Mouse (Mus musculus) E14TG2a.4 (cell line): ENCODE data around the gene Samd1.
"Not testable (repeated sequence)": the region's sequence is repeated elsewhere in the genome, so short reads cannot be mapped to it uniquely, and the experiment has no call there.

ENCODE experiments used
- H3K27me3 ChIP-seq: 2 replicates; pipeline ENCODE4 v1.6.1; 2014; ENCODE audit warnings: low read length, control low read depth; ENCODE audit not compliant: insufficient read depth
- H3K36me3 ChIP-seq: 2 replicates; pipeline ENCODE4 v1.6.1; 2014; ENCODE audit warnings: low read length, control low read depth; ENCODE audit not compliant: insufficient read depth
- H3K4me1 ChIP-seq: replicated peaks from 2 replicates; pipeline ENCODE4 v1.6.1; 2014; ENCODE audit warnings: low read depth, low read length, control low read depth
- H3K4me3 ChIP-seq: replicated peaks from 2 replicates; pipeline ENCODE4 v1.5.1; 2014; ENCODE audit warnings: mild to moderate bottlenecking, low read length
- H3K9me3 ChIP-seq: 2 replicates; pipeline ENCODE4 v1.6.1; 2014; ENCODE audit warnings: low read length, control low read depth
- CTCF ChIP-seq: conservative IDR thresholded peaks from 2 replicates; pipeline ENCODE4 v1.5.1; 2014; ENCODE audit warnings: low read length
- NANOG ChIP-seq: IDR thresholded peaks from 2 replicates; pipeline ENCODE4 v1.6.1; 2014; ENCODE audit warnings: borderline replicate concordance, low read length, mixed read lengths
- POU5F1 ChIP-seq: IDR thresholded peaks from 2 replicates; pipeline ENCODE4 v1.6.1; 2014; ENCODE audit warnings: low read length, borderline replicate concordance

Samd1 gene

GRCm38 (mm10) chr8:83980250-83980649 lies 17.2 kb upstream of the Samd1 start:
- Histone ChIP-seq H3K4me1 (peaks cover 17% of the 10 kb centered on the region), H3K9me3 (no peaks in the 10 kb centered on the region), H3K4me3 (no peak overlapping the region), H3K36me3 (peaks cover 51% of the 10 kb centered on the region), H3K27me3 (no peaks in the 10 kb centered on the region)
- TF ChIP-seq CTCF = no peak
- TF ChIP-seq POU5F1 = no peak
- no peak for TF ChIP-seq NANOG

- no peak for TF ChIP-seq POU5F1
- H3K36me3 ChIP-seq = peaks cover 54% of the 10 kb centered on the region
- no peaks in the 10 kb centered on the region for H3K27me3 ChIP-seq
Measured at GRCm38 (mm10) chr8:83980845-83981244, 16.6 kb upstream of the Samd1 start.

GRCm38 (mm10) chr8:83981533-83981932 lies 15.9 kb upstream of the Samd1 start:
- Histone ChIP-seq H3K9me3 (no peaks in the 10 kb centered on the region), H3K4me1 (peaks cover 17% of the 10 kb centered on the region), H3K27me3 (no peaks in the 10 kb centered on the region), H3K36me3 (peaks cover 61% of the 10 kb centered on the region), H3K4me3 (no peak overlapping the region)
- TF ChIP-seq CTCF = no peak

More at GRCm38 (mm10) chr8:83980845-83981244, 16.6 kb upstream of the Samd1 start:
- Histone ChIP-seq H3K4me3 (no peak overlapping the region), H3K9me3 (no peaks in the 10 kb centered on the region), H3K4me1 (peaks cover 17% of the 10 kb centered on the region)

DNA sequence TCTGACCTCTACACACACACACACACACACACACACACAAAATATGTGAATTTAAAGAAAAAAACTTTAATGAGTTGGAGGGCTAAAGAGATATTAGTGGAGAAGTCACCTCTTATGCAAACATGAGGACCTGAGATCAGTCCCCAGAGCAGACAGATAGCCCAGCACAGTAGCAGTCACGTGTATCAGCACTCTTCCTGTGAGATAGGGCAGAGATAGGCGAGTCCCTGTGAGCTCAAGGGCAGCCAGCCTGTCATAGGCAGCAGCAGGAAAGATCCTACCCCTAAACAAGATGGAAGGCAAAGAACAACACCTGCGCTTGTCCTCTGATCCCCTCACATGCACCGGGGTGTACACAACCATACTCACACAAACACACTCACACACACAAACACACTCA lies 15.0 kb upstream of the Samd1 start:
- Histone ChIP-seq H3K27me3 (no peaks in the 10 kb centered on the region), H3K9me3 (no peaks in the 10 kb centered on the region), H3K36me3 (peaks cover 68% of the 10 kb centered on the region), H3K4me1 (peaks cover 10% of the 10 kb centered on the region), H3K4me3 (no peak overlapping the region)
- TF ChIP-seq NANOG (no peak), CTCF (no peak), POU5F1 (no peak)

DNA sequence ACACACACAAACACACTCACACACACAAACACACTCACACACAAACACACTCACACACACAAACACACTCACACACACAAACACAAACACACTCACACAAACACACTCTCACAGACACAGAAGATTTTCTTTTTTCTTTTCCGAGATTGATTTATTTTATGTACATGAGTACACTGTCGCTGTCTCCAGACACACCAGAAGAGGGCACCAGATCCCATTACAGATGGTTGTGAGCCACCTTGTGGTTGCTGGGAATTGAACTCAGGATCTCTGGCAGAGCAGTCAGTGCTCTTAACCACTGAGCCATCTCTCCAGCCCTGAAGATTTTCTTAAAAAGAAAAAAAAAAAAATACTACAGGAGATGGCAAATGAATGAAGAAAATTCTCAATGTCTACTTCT lies 14.2 kb upstream of the Samd1 start:
- peaks cover 76% of the 10 kb centered on the region for H3K36me3 ChIP-seq
- peak; percentile 20 for TF ChIP-seq CTCF
- not testable (repeated sequence) for H3K4me3 ChIP-seq, H3K9me3 ChIP-seq, H3K27me3 ChIP-seq, H3K4me1 ChIP-seq

DNA sequence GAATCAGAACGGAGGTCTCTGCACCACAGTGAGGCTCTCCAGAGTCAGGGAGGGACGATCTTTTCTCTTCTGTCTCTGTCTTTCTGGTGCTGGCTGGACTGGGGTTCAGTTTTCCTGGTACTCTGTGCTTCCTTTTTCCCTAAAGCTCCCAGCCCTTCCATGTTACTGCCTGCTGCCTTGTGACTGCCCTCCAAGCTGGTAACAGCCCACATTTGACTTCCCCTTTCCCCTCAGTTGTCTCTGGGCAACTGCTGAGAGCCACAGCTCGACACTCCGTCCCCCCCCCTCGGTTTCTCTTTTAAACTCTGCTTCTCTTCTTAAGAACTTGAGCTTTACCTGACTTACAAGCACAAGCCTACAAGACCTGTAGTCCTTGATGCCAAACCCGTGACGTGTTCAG lies 8.2 kb upstream of the Samd1 start:
- peaks cover 18% of the 10 kb centered on the region for H3K4me1 ChIP-seq
- no peaks in the 10 kb centered on the region for H3K9me3 ChIP-seq
- H3K27me3 ChIP-seq = 0 out of 2 replicates have a peak, but pooled peaks cover under 1% of the 10 kb centered on the region
- TF ChIP-seq POU5F1 (no peak), CTCF (no peak), NANOG (no peak)
- H3K36me3 ChIP-seq = peaks cover 71% of the 10 kb centered on the region
- H3K4me3 ChIP-seq = no peak overlapping the region

DNA sequence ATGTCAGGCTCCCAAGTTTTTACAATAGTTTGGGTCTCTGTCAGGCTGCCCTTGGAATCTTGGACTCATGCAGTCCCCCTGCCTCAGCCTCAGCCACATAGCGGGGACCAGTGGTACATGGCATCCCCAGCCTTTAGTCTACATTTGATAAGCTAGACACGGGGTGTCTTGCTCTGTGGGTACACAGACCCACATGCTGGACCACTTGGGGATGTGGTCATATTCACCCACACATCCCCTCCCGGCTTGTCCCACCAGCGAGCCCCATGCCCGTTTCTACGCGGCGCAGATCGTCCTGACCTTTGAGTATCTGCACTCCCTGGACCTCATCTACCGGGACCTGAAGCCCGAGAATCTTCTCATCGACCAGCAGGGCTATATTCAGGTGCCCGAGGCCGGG lies 7.3 kb upstream of the Samd1 start:
- H3K4me1 ChIP-seq = peaks cover 18% of the 10 kb centered on the region
- H3K9me3 ChIP-seq = no peaks in the 10 kb centered on the region
- H3K27me3 ChIP-seq = peaks cover 6% of the 10 kb centered on the region
- peaks cover 71% of the 10 kb centered on the region for H3K36me3 ChIP-seq
- no peak overlapping the region for H3K4me3 ChIP-seq
- TF ChIP-seq CTCF (no peak), POU5F1 (no peak), NANOG (no peak)

- H3K27me3 ChIP-seq = peaks cover 20% of the 10 kb centered on the region
- no peak overlapping the region for H3K4me3 ChIP-seq
- peaks cover 29% of the 10 kb centered on the region for H3K4me1 ChIP-seq
- no peaks in the 10 kb centered on the region for H3K9me3 ChIP-seq
- TF ChIP-seq CTCF (no peak), NANOG (no peak), POU5F1 (no peak)
- H3K36me3 ChIP-seq = peaks cover 53% of the 10 kb centered on the region
Measured at GRCm38 (mm10) chr8:83992488-83992887, 5.0 kb upstream of the Samd1 start.

GRCm38 (mm10) chr8:83994030-83994429 lies 3.4 kb upstream of the Samd1 start:
- Histone ChIP-seq H3K4me1 (peaks cover 23% of the 10 kb centered on the region), H3K27me3 (peaks cover 20% of the 10 kb centered on the region), H3K4me3 (no peak overlapping the region), H3K36me3 (peaks cover 44% of the 10 kb centered on the region), H3K9me3 (no peaks in the 10 kb centered on the region)
- TF ChIP-seq CTCF = no peak
